Mouse (Mus musculus) forebrain, embryonic 16.5 days (tissue): ENCODE results near the gene Pfdn6. TPM values are rescaled to one million over a fixed set of nuclear protein-coding genes. Genes with fewer than 3 reads are reported as not detected.

Experiments
- ATAC-seq: fragments of 200-750 bp; cut with Nextera tagmentation; 2 replicates; pipeline ENCODE4 v1.8.0; 2017; ENCODE audit warnings: mild to moderate bottlenecking, moderate library complexity
- H3K27ac ChIP-seq: fragments of 300-500 bp; sonication (generic); 2 replicates; pipeline ENCODE4 v1.5.1; 2014; ENCODE audit warnings: low read length, control low read depth
- H3K27me3 ChIP-seq: fragments of 300-500 bp; sonication (generic); replicated peaks from 2 replicates; pipeline ENCODE4 v1.6.1; 2014; ENCODE audit warnings: low read length; ENCODE audit not compliant: control insufficient read depth, insufficient read depth
- H3K36me3 ChIP-seq: fragments of 300-500 bp; sonication (generic); 2 replicates; pipeline ENCODE4 v1.6.1; 2014; ENCODE audit not compliant: control insufficient read depth, insufficient read depth
- H3K4me1 ChIP-seq: fragments of 300-500 bp; sonication (generic); replicated peaks from 2 replicates; pipeline ENCODE4 v1.6.1; 2014; ENCODE audit warnings: low read length; ENCODE audit not compliant: control insufficient read depth, insufficient read depth
- H3K4me2 ChIP-seq: fragments of 300-500 bp; sonication (generic); 2 replicates; pipeline ENCODE4 v1.6.1; 2014; ENCODE audit warnings: mild to moderate bottlenecking, low read length, control low read depth
- H3K4me3 ChIP-seq: fragments of 300-500 bp; sonication (generic); replicated peaks from 2 replicates; pipeline ENCODE4 v1.5.1; 2014; ENCODE audit warnings: mild to moderate bottlenecking, low read length, control low read depth
- H3K9ac ChIP-seq: fragments of 300-500 bp; sonication (generic); replicated peaks from 2 replicates; pipeline ENCODE4 v1.6.1; 2014; ENCODE audit warnings: low read depth, low read length, control low read depth
- H3K9me3 ChIP-seq: fragments of 300-500 bp; sonication (generic); 2 replicates; pipeline ENCODE4 v1.6.1; 2016; ENCODE audit warnings: low read length; ENCODE audit not compliant: control insufficient read depth
- WGBS: fragments of 180-500 bp; shearing (Covaris S2); extraction: QIAGEN DNeasy Blood & Tissue Kit; methylation state at CpG from one replicate; pipeline ENCODE4 v1.1.7; 2014; 5-methylcytosine and 5-hydroxymethylcytosine counted together
- polyA plus RNA-seq: library from polyadenylated mRNA; unstranded; fragments of >200 nt; fragmentation: Nextera tagmentation; extraction: Ambion mirVana; gene quantifications from 2 replicates; pipeline ENCODE4 v1.2.1, GENCODE M21; 2015

Pfdn6 gene
- polyA plus RNA-seq, 1 experiment from 2014 or later: 196 TPM

- no peak for ATAC-seq
- no peak overlapping the region for H3K27ac ChIP-seq
- no peaks in the 10 kb centered on the region for H3K9me3 ChIP-seq
- H3K4me1 ChIP-seq: no peaks in the 10 kb centered on the region
- peaks cover 21% of the 10 kb centered on the region for H3K27me3 ChIP-seq
- no peak overlapping the region for H3K4me3 ChIP-seq
- no peaks in the 10 kb centered on the region for H3K36me3 ChIP-seq
- H3K4me2 ChIP-seq: no peak overlapping the region
- WGBS: 15% methylated on average over 1 of the region's 1 CpGs
- no peak overlapping the region for H3K9ac ChIP-seq
Observed at GRCm38 (mm10) chr17:33972691-33973090, 32.5 kb upstream of the Pfdn6 start.

GRCm38 (mm10) chr17:33969394-33969793, 29.3 kb upstream of the Pfdn6 start:
- Histone ChIP-seq H3K27ac (no peak overlapping the region), H3K4me3 (no peak overlapping the region)
- WGBS: 75% methylated on average over 4 of the region's 4 CpGs

GRCm38 (mm10) chr17:33968927-33969326, 28.8 kb upstream of the Pfdn6 start:
- 25% methylated on average over 5 of the region's 5 CpGs for WGBS
- peak; percentile 67 for ATAC-seq
- peaks cover 3% of the 10 kb centered on the region; the same call in 1 of the 2 replicates for H3K36me3 ChIP-seq
- no peaks in the 10 kb centered on the region for H3K9me3 ChIP-seq
- H3K27me3 ChIP-seq: 0 out of 2 replicates have a peak, but pooled peaks cover under 1% of the 10 kb centered on the region
- no peak overlapping the region for H3K4me2 ChIP-seq
- no peak overlapping the region for H3K4me3 ChIP-seq
- no peak overlapping the region for H3K9ac ChIP-seq
- no peaks in the 10 kb centered on the region for H3K4me1 ChIP-seq
- no peak overlapping the region for H3K27ac ChIP-seq

More at GRCm38 (mm10) chr17:33969394-33969793, 29.3 kb upstream of the Pfdn6 start:
- H3K36me3 ChIP-seq: peaks cover 3% of the 10 kb centered on the region; the same call in 1 of the 2 replicates
- no peak overlapping the region for H3K9ac ChIP-seq
- H3K27me3 ChIP-seq: 0 out of 2 replicates have a peak, but pooled peaks cover 5% of the 10 kb centered on the region
- H3K4me1 ChIP-seq: no peaks in the 10 kb centered on the region
- no peak overlapping the region for H3K4me2 ChIP-seq
- ATAC-seq: no peak
- no peaks in the 10 kb centered on the region for H3K9me3 ChIP-seq

GRCm38 (mm10) chr17:33968489-33968888, 28.3 kb upstream of the Pfdn6 start:
- peak; percentile 81 for ATAC-seq
- H3K27me3 ChIP-seq: no peaks in the 10 kb centered on the region
- peaks cover 3% of the 10 kb centered on the region; the same call in 1 of the 2 replicates for H3K36me3 ChIP-seq
- no peaks in the 10 kb centered on the region for H3K9me3 ChIP-seq
- no peak overlapping the region for H3K4me2 ChIP-seq
- H3K9ac ChIP-seq: no peak overlapping the region
- no peak overlapping the region for H3K27ac ChIP-seq
- no peak overlapping the region for H3K4me3 ChIP-seq
- WGBS: 3% methylated on average over 9 of the region's 9 CpGs
- no peaks in the 10 kb centered on the region for H3K4me1 ChIP-seq

GRCm38 (mm10) chr17:33965846-33966550, 25.9 kb upstream of the Pfdn6 start:
- WGBS: 93% methylated on average over 16 of the region's 16 CpGs
- no peak for ATAC-seq

GRCm38 (mm10) chr17:33965082-33965845, 25.1 kb upstream of the Pfdn6 start:
- no peak overlapping the region for H3K4me2 ChIP-seq
- H3K27ac ChIP-seq: no peak overlapping the region
- ATAC-seq: no peak
- no peaks in the 10 kb centered on the region for H3K27me3 ChIP-seq
- no peak overlapping the region for H3K4me3 ChIP-seq
- peaks cover 9% of the 10 kb centered on the region for H3K36me3 ChIP-seq
- H3K4me1 ChIP-seq: no peaks in the 10 kb centered on the region
- no peak overlapping the region for H3K9ac ChIP-seq
- 92% methylated on average over 17 of the region's 17 CpGs for WGBS
- H3K9me3 ChIP-seq: no peaks in the 10 kb centered on the region

More at GRCm38 (mm10) chr17:33965846-33966550, 25.9 kb upstream of the Pfdn6 start:
- no peaks in the 10 kb centered on the region for H3K4me1 ChIP-seq
- H3K9me3 ChIP-seq: no peaks in the 10 kb centered on the region
- H3K4me2 ChIP-seq: no peak overlapping the region
- H3K4me3 ChIP-seq: no peak overlapping the region
- H3K27ac ChIP-seq: no peak overlapping the region
- H3K27me3 ChIP-seq: no peaks in the 10 kb centered on the region
- H3K9ac ChIP-seq: no peak overlapping the region
- peaks cover 9% of the 10 kb centered on the region for H3K36me3 ChIP-seq

- H3K9me3 ChIP-seq: no peaks in the 10 kb centered on the region
- no peaks in the 10 kb centered on the region for H3K27me3 ChIP-seq
- no peak overlapping the region for H3K4me3 ChIP-seq
- ATAC-seq: no peak
- no peaks in the 10 kb centered on the region for H3K4me1 ChIP-seq
- no peak overlapping the region for H3K9ac ChIP-seq
- peaks cover 12% of the 10 kb centered on the region for H3K36me3 ChIP-seq
- no peak overlapping the region for H3K27ac ChIP-seq
- WGBS: 91% methylated on average over 7 of the region's 7 CpGs
- no peak overlapping the region for H3K4me2 ChIP-seq
Observed at GRCm38 (mm10) chr17:33962876-33963275, 22.7 kb upstream of the Pfdn6 start.

GRCm38 (mm10) chr17:33959948-33960347, 19.8 kb upstream of the Pfdn6 start:
- Histone ChIP-seq H3K4me2 (no peak overlapping the region), H3K4me3 (no peak overlapping the region), H3K36me3 (peaks cover 10% of the 10 kb centered on the region), H3K27me3 (no peaks in the 10 kb centered on the region), H3K9me3 (no peaks in the 10 kb centered on the region), H3K27ac (no peak overlapping the region), H3K9ac (no peak overlapping the region), H3K4me1 (peaks cover 6% of the 10 kb centered on the region)
- ATAC-seq: no peak
- 93% methylated on average over 15 of the region's 15 CpGs for WGBS

GRCm38 (mm10) chr17:33959135-33959534, 19.0 kb upstream of the Pfdn6 start:
- Histone ChIP-seq H3K27me3 (no peaks in the 10 kb centered on the region), H3K9me3 (no peaks in the 10 kb centered on the region), H3K36me3 (peaks cover 10% of the 10 kb centered on the region), H3K27ac (no peak overlapping the region), H3K4me1 (peaks cover 14% of the 10 kb centered on the region), H3K4me2 (no peak overlapping the region), H3K4me3 (no peak overlapping the region), H3K9ac (no peak overlapping the region)
- 95% methylated on average over 13 of the region's 13 CpGs for WGBS
- ATAC-seq: no peak
